Mouse (Mus musculus) G1E (cell line): ENCODE measurements at regions not wholly inside any gene's neighbourhood (a gene's known extent, or its start where the extent isn't known, plus 50 kb on each side); places are given as distances from the start of the nearest gene placed in this dataset.

ENCODE experiments used
- ATAC-seq: 2 replicates; pipeline ENCODE4 v1.8.0; 2016; ENCODE audit warnings: mild to moderate bottlenecking; ENCODE audit not compliant: insufficient number of reproducible peaks, poor library complexity, low FRiP score, severe bottlenecking; ENCODE audit errors: extremely low read depth
- DNase-seq: peaks from one replicate; pipeline ENCODE4 v3.0.0; 2012; ENCODE audit warnings: low spot score
- H3K27me3 ChIP-seq: 2 replicates; pipeline ENCODE4 v1.6.1; 2012; ENCODE audit warnings: mild to moderate bottlenecking, low read length, inconsistent platforms; ENCODE audit not compliant: insufficient read depth
- H3K36me3 ChIP-seq: replicated peaks from 2 replicates; pipeline ENCODE3; 2012; ENCODE audit warnings: mild to moderate bottlenecking, inconsistent platforms
- H3K4me1 ChIP-seq: 2 replicates; pipeline ENCODE4 v1.6.1; 2012; ENCODE audit warnings: low read depth, low read length, inconsistent platforms, mixed read lengths; ENCODE audit not compliant: insufficient read depth
- H3K4me3 ChIP-seq: 2 replicates; pipeline ENCODE4 v1.5.1; 2012; ENCODE audit warnings: low read depth, mild to moderate bottlenecking, inconsistent platforms, low read length, moderate library complexity, mixed read lengths
- H3K9me3 ChIP-seq: replicated peaks from 2 replicates; pipeline ENCODE4 v1.6.1; 2012; ENCODE audit warnings: inconsistent platforms
- CTCF ChIP-seq: IDR thresholded peaks from 2 replicates; pipeline ENCODE4 v1.5.1; 2012; ENCODE audit warnings: low read depth, low read length, inconsistent platforms, mixed read lengths
- GATA1 ChIP-seq: IDR thresholded peaks from 2 replicates; pipeline ENCODE4 v1.6.1; 2012; ENCODE audit warnings: borderline replicate concordance, low read length, inconsistent platforms, mixed read lengths
- GATA2 ChIP-seq: IDR thresholded peaks from 2 replicates; pipeline ENCODE4 v1.6.1; 2012; ENCODE audit warnings: low read depth, low read length, inconsistent platforms, borderline replicate concordance
- POLR2AphosphoS5 ChIP-seq: IDR thresholded peaks from 2 replicates; pipeline ENCODE4 v1.6.1; 2012; ENCODE audit warnings: low read depth, low read length, inconsistent platforms; ENCODE audit not compliant: insufficient replicate concordance
- TAL1 ChIP-seq: conservative IDR thresholded peaks from 2 replicates; pipeline ENCODE4 v1.6.1; 2012; ENCODE audit warnings: low read depth, low read length, inconsistent platforms, mixed read lengths

DNA sequence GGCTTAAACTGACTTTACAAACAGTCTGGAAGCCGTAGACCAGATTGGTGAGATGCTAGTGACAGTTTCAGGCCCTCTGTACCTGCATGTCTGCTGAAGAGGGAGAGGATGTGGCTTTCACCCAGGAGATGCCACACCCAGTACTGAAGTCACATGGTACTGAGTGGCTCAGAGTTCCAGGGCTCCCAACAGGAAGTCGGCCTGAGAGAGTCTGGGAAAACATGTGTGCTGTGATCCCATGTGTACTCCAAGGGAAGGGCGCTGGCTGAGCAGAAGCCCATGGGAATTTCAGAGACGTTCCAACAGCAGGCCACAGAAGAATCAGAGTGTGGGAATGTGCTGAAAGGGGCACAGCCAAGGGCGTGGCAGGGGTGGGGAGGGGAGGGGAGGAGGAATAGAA lies 120.7 kb upstream of the Spdye4c start:
- Histone ChIP-seq H3K27me3 (peaks cover 8% of the 10 kb centered on the region; the same call in 1 of the 2 replicates), H3K9me3 (no peaks in the 10 kb centered on the region), H3K4me3 (no peak overlapping the region), H3K4me1 (no peaks in the 10 kb centered on the region), H3K36me3 (no peaks in the 10 kb centered on the region)
- no peak for TF ChIP-seq POLR2AphosphoS5
- TF ChIP-seq GATA2 = no peak
- TF ChIP-seq TAL1 = no peak
- DNase-seq (no peak), ATAC-seq (no peak)

DNA sequence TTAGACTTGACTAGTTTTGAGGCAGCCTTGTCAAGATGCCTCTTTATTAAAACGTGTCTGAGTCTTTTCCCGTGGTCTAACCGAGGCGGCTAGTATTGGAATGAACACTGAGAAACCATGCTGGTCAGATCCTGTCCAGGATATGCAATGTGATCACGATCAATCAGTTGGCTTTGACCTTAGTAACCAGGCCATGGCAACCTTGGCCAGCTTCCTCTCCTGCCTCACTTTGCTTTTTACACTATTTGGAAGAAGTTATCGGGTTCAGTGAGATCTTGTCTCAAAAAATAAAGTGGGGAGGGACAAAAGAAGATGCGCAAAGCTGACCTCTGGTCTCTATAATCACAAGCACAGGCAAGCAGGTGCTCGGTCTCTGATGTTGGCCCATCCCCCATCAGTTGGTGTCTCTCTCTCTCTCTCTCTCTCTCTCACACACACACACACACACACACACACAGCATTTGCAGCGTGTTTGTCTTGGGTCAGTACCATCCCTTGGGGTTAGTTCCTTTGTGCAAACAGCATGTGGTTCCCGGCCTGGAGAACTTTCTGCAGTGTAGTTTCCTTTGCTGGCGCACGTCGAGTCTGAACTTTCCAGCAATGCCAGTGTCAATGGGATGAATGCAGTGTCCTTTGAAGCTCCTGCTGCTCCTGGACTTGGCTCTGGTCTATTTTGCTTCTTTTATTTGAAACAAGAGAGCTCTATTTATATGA lies 117.6 kb upstream of the Spdye4c start:
- DNase-seq (no peak), ATAC-seq (no peak)
- Histone ChIP-seq H3K36me3 (no peaks in the 10 kb centered on the region), H3K4me1 (no peaks in the 10 kb centered on the region), H3K9me3 (no peaks in the 10 kb centered on the region), H3K27me3 (peaks cover 4% of the 10 kb centered on the region; the same call in 1 of the 2 replicates), H3K4me3 (no peak overlapping the region)
- no peak for TF ChIP-seq GATA1
- TF ChIP-seq CTCF = no peak
- TF ChIP-seq TAL1 = no peak
- TF ChIP-seq POLR2AphosphoS5 = no peak
- no peak for TF ChIP-seq GATA2

DNA sequence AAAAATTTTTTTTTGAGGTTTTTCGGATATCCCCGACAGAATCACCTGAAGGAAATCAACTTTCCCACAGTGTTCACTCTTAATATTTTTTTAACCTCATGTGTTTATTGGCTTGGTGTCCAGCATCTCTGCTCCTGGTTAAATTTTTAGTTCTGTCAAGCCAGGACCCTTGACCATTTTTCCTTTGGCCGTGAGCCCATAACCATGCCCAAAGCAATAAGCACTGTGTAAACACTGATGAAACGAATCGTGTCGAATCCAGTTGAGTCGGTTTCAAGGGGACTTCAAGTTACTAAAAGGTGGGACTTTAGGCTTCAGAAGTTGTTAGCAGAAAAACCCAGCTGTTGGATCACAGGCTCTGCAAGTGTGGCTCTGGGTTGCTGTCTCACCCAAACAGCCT lies 117.0 kb upstream of the Spdye4c start:
- ATAC-seq (no peak), DNase-seq (no peak)
- Histone ChIP-seq H3K4me3 (no peak overlapping the region), H3K4me1 (no peaks in the 10 kb centered on the region), H3K9me3 (no peaks in the 10 kb centered on the region), H3K27me3 (peaks cover 4% of the 10 kb centered on the region; the same call in 1 of the 2 replicates), H3K36me3 (no peaks in the 10 kb centered on the region)
- no peak for TF ChIP-seq POLR2AphosphoS5
- no peak for TF ChIP-seq CTCF
- no peak for TF ChIP-seq GATA1
- TF ChIP-seq GATA2 = no peak
- TF ChIP-seq TAL1 = no peak

DNA sequence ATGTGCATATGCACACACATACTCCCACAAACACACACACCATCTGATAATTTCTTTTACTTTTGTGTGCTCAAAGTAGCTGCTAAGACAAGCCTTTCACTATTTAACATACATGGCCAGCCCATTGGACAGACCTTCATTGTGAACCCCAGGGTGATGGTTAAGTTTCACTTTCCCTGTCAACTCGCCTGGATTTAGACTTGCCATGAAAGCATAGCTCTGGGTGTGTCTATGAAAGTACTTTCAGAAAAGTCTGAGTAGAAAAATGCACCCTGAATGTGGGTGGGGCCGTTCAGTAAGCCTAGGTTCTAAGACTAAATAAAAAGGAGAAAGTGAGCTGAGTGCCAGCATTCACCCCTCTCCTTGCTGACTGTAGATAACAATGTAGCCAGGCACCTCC lies 113.8 kb upstream of the Spdye4c start:
- TF ChIP-seq CTCF = no peak
- TF ChIP-seq GATA2 = no peak
- TF ChIP-seq TAL1 = no peak
- TF ChIP-seq POLR2AphosphoS5 = no peak
- no peak for TF ChIP-seq GATA1
- DNase-seq (no peak), ATAC-seq (no peak)
- Histone ChIP-seq H3K4me1 (no peaks in the 10 kb centered on the region), H3K4me3 (no peak overlapping the region), H3K27me3 (no peaks in the 10 kb centered on the region), H3K36me3 (no peaks in the 10 kb centered on the region), H3K9me3 (no peaks in the 10 kb centered on the region)

DNA sequence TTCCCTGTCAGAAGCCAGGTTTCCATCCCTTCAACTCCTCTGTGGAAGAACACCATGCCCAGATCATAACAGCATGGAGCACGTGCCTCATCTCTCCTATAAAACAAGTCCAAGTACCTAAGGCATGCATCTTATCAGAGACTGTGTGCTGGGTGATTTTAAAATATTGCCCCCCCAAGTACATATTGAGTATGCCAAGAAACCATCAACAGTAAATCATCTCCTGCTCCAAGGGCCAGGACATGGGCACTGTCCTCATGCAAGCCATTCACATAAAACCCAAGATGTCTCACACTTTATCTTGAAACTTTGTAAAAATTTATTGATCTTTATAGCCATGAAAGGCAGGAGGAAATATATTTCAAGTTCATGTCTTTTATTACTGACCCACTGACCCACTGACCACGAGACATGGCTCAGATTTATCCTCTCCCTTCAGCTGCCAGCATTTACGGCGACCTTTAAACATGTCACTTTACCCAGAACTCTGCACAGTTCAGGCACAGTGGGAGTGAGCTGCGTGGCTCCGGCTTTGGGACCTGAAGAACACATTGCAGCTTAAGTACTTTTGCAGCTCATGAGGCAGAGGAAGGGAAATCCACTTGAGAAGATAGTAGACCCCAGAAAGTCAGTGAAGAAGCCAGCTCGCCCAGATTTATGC lies 99.7 kb upstream of the Spdye4c start:
- Histone ChIP-seq H3K4me3 (no peak overlapping the region), H3K36me3 (no peaks in the 10 kb centered on the region), H3K9me3 (no peaks in the 10 kb centered on the region), H3K4me1 (no peaks in the 10 kb centered on the region), H3K27me3 (no peaks in the 10 kb centered on the region)
- TF ChIP-seq GATA1 = no peak
- TF ChIP-seq POLR2AphosphoS5 = no peak
- no peak for TF ChIP-seq GATA2
- TF ChIP-seq TAL1 = no peak
- no peak for TF ChIP-seq CTCF
- ATAC-seq = no peak
- no peak for DNase-seq

DNA sequence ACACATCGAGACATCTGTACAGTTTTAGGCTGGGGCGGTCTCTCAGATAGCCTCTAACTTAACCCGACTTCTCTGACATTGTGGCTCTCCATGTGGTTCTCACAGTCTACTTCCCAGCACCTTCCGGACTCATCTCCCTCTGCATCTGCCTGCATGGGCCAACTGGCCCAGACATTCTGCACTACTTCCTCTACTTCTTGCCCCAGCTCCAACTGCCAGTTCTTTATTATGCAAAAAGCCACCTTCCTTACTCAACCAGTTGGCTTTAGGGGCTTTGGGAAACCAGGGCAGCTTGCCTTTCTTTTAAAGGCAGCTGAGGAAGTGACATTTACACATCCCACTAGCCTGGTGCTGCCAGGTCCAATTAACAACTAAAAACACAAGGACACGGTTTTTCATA lies 97.1 kb upstream of the Spdye4c start:
- no peaks in the 10 kb centered on the region for H3K27me3 ChIP-seq

More for the DNA sequence above, 97.1 kb upstream of the Spdye4c start:
- Histone ChIP-seq H3K4me1 (no peaks in the 10 kb centered on the region), H3K9me3 (no peaks in the 10 kb centered on the region), H3K4me3 (no peak overlapping the region), H3K36me3 (no peaks in the 10 kb centered on the region)
- DNase-seq (no peak), ATAC-seq (no peak)
- no peak for TF ChIP-seq CTCF
- TF ChIP-seq POLR2AphosphoS5 = no peak
- TF ChIP-seq GATA1 = no peak
- TF ChIP-seq TAL1 = no peak
- no peak for TF ChIP-seq GATA2
